ENCODE assay signal across 8 mouse cellular contexts in the genomic region with DNA sequence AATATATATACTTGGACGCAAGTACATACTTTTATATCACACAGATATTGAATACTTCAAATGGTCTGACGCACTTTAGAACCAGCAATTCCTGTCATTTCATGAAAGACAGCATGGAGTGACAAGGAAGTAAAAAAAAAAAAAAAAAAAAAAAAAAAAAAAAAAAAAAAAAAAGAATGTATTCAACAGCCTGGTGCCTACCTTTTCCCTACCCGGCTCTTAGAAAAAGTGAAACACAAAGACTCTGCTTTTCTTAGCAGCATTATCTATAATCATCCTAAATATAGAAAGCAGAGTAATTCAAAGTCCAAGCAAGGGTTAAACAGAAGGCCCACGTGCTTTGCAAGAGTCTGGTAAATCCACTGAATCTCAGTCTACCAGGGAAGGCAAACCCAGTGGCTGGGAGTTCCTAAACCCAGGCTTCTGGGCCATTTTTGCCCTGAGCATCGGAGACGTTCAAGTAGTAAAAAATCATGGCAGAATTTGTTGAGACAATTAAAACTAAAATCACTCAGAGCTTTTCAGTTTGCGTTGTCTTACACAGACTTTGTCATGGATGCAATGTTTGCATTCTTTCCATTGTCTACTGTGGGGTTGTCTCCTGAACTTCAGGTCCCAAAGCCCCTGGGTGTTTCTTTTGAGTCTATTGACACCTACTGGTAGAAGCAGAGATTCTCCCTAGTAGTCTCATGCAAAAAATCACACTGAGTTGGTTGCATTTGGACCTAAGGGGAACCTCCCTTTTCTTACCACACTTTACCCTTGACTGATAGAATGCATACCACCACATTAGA.
DNase-seq lines count a peak whose midpoint lies in the region; ATAC-seq and TF ChIP-seq lines count a peak whose summit lies in the region.
"Had no signal": no experiment of that assay in that cellular context is flagged by ENCODE, and none has a peak within 500 bp of the region (broad histone marks: within the 10 kb centered on the region; RNA-seq: fewer than 3 reads in every experiment).

No protein-coding gene starts in this region.

- peaks cover 0 to 6% of the 10 kb centered on the region in 2 experiments; a peak in 1 of 4 replicates for H3K4me1 ChIP-seq in MEL (ENCODE audit: control insufficient read depth in 1 of 2, insufficient read depth in 2 of 2, low read length in 2 of 2)
- peaks cover 36% of the 10 kb centered on the region for H3K4me1 ChIP-seq in forebrain, embryonic 10.5 days
- peaks cover 9% of the 10 kb centered on the region for H3K4me1 ChIP-seq in midbrain, embryonic 11.5 days (ENCODE audit: control insufficient read depth, insufficient read depth, low read length)
- no peaks in the 10 kb centered on the region for H3K4me1 ChIP-seq in heart, embryonic 12.5 days (replicated peaks)

- TF ChIP-seq RAD21 in MEL (IDR thresholded peaks at IDR 0.05; ENCODE audit: low read depth, low read length) = peak; percentile 85

- TF ChIP-seq EP300 in MEL (IDR thresholded peaks at IDR 0.05; ENCODE audit: low read depth in 1 of 2, low read length in 2 of 2) = no peak

- no peaks in the 10 kb centered on the region for H3K9me3 ChIP-seq in MEL (replicated peaks; ENCODE audit: insufficient read depth, low read length)
- H3K9me3 ChIP-seq in forebrain, embryonic 10.5 days = no peaks in the 10 kb centered on the region
- no peaks in the 10 kb centered on the region for H3K9me3 ChIP-seq in midbrain, embryonic 11.5 days (ENCODE audit: control insufficient read depth, low read length)
- no peaks in the 10 kb centered on the region for H3K9me3 ChIP-seq in heart, embryonic 12.5 days (replicated peaks)

- H3K27ac ChIP-seq in MEL (ENCODE audit: control insufficient read depth, low read depth, low read length) = no peak overlapping the region
- H3K27ac ChIP-seq in forebrain, embryonic 10.5 days = 0 out of 2 replicates have a peak overlapping the region, but pooled peaks have one; percentile 44
- no peak overlapping the region for H3K27ac ChIP-seq in midbrain, embryonic 11.5 days (ENCODE audit: low read depth, low read length)
- H3K27ac ChIP-seq in heart, embryonic 12.5 days (ENCODE audit: poor library complexity, severe bottlenecking) = no peak overlapping the region

- H3K79me2 ChIP-seq in MEL (ENCODE audit: control insufficient read depth, insufficient read depth, low read length, poor library complexity) = no peaks in the 10 kb centered on the region

- no peaks in the 10 kb centered on the region for H3K27me3 ChIP-seq in MEL (ENCODE audit: control insufficient read depth in 1 of 2, insufficient read depth in 2 of 2, low read length in 2 of 2)
- no peaks in the 10 kb centered on the region for H3K27me3 ChIP-seq in forebrain, embryonic 10.5 days (ENCODE audit: poor library complexity, severe bottlenecking)
- H3K27me3 ChIP-seq in midbrain, embryonic 11.5 days (ENCODE audit: control insufficient read depth, insufficient read depth, low read length) = no peaks in the 10 kb centered on the region
- no peaks in the 10 kb centered on the region for H3K27me3 ChIP-seq in heart, embryonic 12.5 days (replicated peaks)

- no peak overlapping the region for H3K4me3 ChIP-seq in MEL (ENCODE audit: control insufficient read depth in 1 of 2, insufficient read depth in 1 of 2, low read depth in 2 of 2, low read length in 2 of 2)
- H3K4me3 ChIP-seq in forebrain, embryonic 10.5 days = no peak overlapping the region
- no peak overlapping the region for H3K4me3 ChIP-seq in midbrain, embryonic 11.5 days (ENCODE audit: low read depth, low read length)
- no peak overlapping the region for H3K4me3 ChIP-seq in heart, embryonic 12.5 days

- no peak overlapping the region for H3K4me2 ChIP-seq in midbrain, embryonic 11.5 days
- no peak overlapping the region for H3K4me2 ChIP-seq in heart, embryonic 12.5 days

- peak; percentile 66 for DNase-seq in A20 (ENCODE audit: low read depth, low spot score)
- DNase-seq in MEL (ENCODE audit: low read depth, low spot score) = peak; percentile 44
- peak; percentile 17 for DNase-seq in forebrain, embryonic 10.5 days (ENCODE audit: extremely low spot score, low spot score)
- peak; percentile 91 for DNase-seq in midbrain, embryonic 11.5 days (ENCODE audit: low spot score, missing footprints)
- no peak for DNase-seq in ovary, postnatal 36 days (ENCODE audit: low spot score)
- DNase-seq in gastrocnemius, postnatal 4 days (ENCODE audit: low spot score in 2 of 2) = no peak
- DNase-seq: heart, adult 18-20 months had no signal

- no peak for TF ChIP-seq POLR2A in MEL (IDR thresholded peaks at IDR 0.05; ENCODE audit: control insufficient read depth in 1 of 2, insufficient read depth in 1 of 2, low read depth in 1 of 2, low read length in 2 of 2, poor library complexity in 1 of 2)

- TF ChIP-seq CTCF in MEL (IDR thresholded peaks at IDR 0.05 in 2 of 3, conservative IDR thresholded peaks at IDR 0.05 in 1 of 3; ENCODE audit: control insufficient read depth in 1 of 3, insufficient read depth in 1 of 3, low read depth in 2 of 3, low read length in 3 of 3, poor library complexity in 1 of 3, severe bottlenecking in 1 of 3) = peak in 2 of 3 experiments; percentile 10 to 65; a peak in 3 of 6 replicates

- ATAC-seq in midbrain, embryonic 11.5 days (ENCODE audit: low FRiP score) = peak; percentile 80
- ATAC-seq in heart, embryonic 12.5 days (ENCODE audit: insufficient number of reproducible peaks, low FRiP score) = no peak

- no peak overlapping the region for H3K9ac ChIP-seq in MEL (ENCODE audit: control insufficient read depth, low read depth, low read length, poor library complexity, severe bottlenecking)
- H3K9ac ChIP-seq in midbrain, embryonic 11.5 days (ENCODE audit: low read length) = no peak overlapping the region
- H3K9ac ChIP-seq in heart, embryonic 12.5 days = no peak overlapping the region

- H3K36me3 ChIP-seq in MEL (ENCODE audit: control insufficient read depth in 1 of 2, insufficient read depth in 2 of 2, low read length in 2 of 2) = peaks cover 0 to 4% of the 10 kb centered on the region in 2 experiments; a peak in 2 of 4 replicates
- H3K36me3 ChIP-seq in forebrain, embryonic 10.5 days (replicated peaks) = no peaks in the 10 kb centered on the region
- no peaks in the 10 kb centered on the region for H3K36me3 ChIP-seq in midbrain, embryonic 11.5 days (ENCODE audit: control insufficient read depth, insufficient read depth, low read length)
- no peaks in the 10 kb centered on the region for H3K36me3 ChIP-seq in heart, embryonic 12.5 days

- 52% methylated on average over 7 of the region's 7 CpGs for WGBS in forebrain, embryonic 10.5 days
- WGBS in midbrain, embryonic 11.5 days = 44% methylated on average over 7 of the region's 7 CpGs
- 49% methylated on average over 7 of the region's 7 CpGs for WGBS in heart, embryonic 12.5 days

TF ChIP-seq in MEL, 35 proteins besides CTCF, POLR2A, EP300 and RAD21:
- TF ChIP-seq ZNF384 (IDR thresholded peaks at IDR 0.05; ENCODE audit: low read depth, low read length) = peak; percentile 42; the same call in 1 of the 2 replicates
- peak; percentile 72 for TF ChIP-seq ZC3H11A (IDR thresholded peaks at IDR 0.05; ENCODE audit: low read depth, low read length)
- TF ChIP-seq TBP (IDR thresholded peaks at IDR 0.05; ENCODE audit: low read depth, low read length) = no peak
- no peak for TF ChIP-seq JUND (IDR thresholded peaks at IDR 0.05; ENCODE audit: low read depth, low read length)
- no peak for TF ChIP-seq GABPA (IDR thresholded peaks at IDR 0.05; ENCODE audit: low read depth, low read length)
- TF ChIP-seq SMC3 (IDR thresholded peaks at IDR 0.05; ENCODE audit: low read depth, low read length) = peak; percentile 71

Comparison
In these comparisons a context has a peak if more than half of its experiments do, and no peak if none do; other contexts are left out.
1. DNase-seq: peak in A20 (single experiment), MEL (single experiment), forebrain, embryonic 10.5 days (single experiment) and midbrain, embryonic 11.5 days (single experiment); none in ovary, postnatal 36 days (single experiment) and gastrocnemius, postnatal 4 days (0 of 2).